9 mouse cellular contexts compared by ENCODE assay signal in genomic region chr17:46170538-46170937, GRCm38 (mm10). TPM values are rescaled to one million over a fixed set of nuclear protein-coding genes. Genes with fewer than 3 reads are reported as not detected.
DNase-seq lines count a peak whose midpoint lies in the region; ATAC-seq and TF ChIP-seq lines count a peak whose summit lies in the region.
"Had no signal": no experiment of that assay in that cellular context is flagged by ENCODE, and none has a peak within 500 bp of the region (broad histone marks: within the 10 kb centered on the region; RNA-seq: fewer than 3 reads in every experiment).

No protein-coding gene starts in this region.

- no peak overlapping the region for H3K9ac ChIP-seq in kidney, embryonic 15.5 days
- H3K9ac ChIP-seq in ES-Bruce4 (ENCODE audit: low read depth, poor library complexity, severe bottlenecking) = no peak overlapping the region
- no peak overlapping the region for H3K9ac ChIP-seq in embryonic facial prominence, embryonic 14.5 days (ENCODE audit: low read depth, low read length)
- H3K9ac ChIP-seq: limb, embryonic 15.5 days had no signal

- no peaks in the 10 kb centered on the region for H3K27me3 ChIP-seq in kidney, adult 2 months (replicated peaks; ENCODE audit: control insufficient read depth, insufficient read depth, low read length)
- H3K27me3 ChIP-seq in kidney, embryonic 15.5 days = no peaks in the 10 kb centered on the region
- H3K27me3 ChIP-seq in ES-Bruce4 (ENCODE audit: control insufficient read depth, insufficient read depth, low read length, poor library complexity, severe bottlenecking) = no peaks in the 10 kb centered on the region
- H3K27me3 ChIP-seq in embryonic facial prominence, embryonic 14.5 days (replicated peaks; ENCODE audit: control insufficient read depth, insufficient read depth, low read length) = no peaks in the 10 kb centered on the region
- H3K27me3 ChIP-seq: limb, embryonic 15.5 days had no signal

- H3K4me3 ChIP-seq in kidney, adult 2 months (ENCODE audit: insufficient read depth, low read depth, low read length) = no peak overlapping the region
- H3K4me3 ChIP-seq in kidney, embryonic 15.5 days (replicated peaks) = no peak overlapping the region
- H3K4me3 ChIP-seq in ES-Bruce4 (ENCODE audit: low read depth, low read length) = no peak overlapping the region
- no peak overlapping the region for H3K4me3 ChIP-seq in embryonic facial prominence, embryonic 14.5 days (ENCODE audit: low read depth, low read length)
- H3K4me3 ChIP-seq: limb, embryonic 15.5 days had no signal

- ATAC-seq in kidney, embryonic 15.5 days (replicated peaks; ENCODE audit: low FRiP score) = no peak; the same call in 1 of the 2 replicates
- no peak for ATAC-seq in embryonic facial prominence, embryonic 14.5 days (ENCODE audit: low read depth)
- ATAC-seq in megakaryocyte, adult 5-6 weeks (ENCODE audit: poor library complexity, severe bottlenecking) = peak; percentile 63; the same call in 1 of the 2 replicates

- H3K36me3 ChIP-seq in kidney, adult 2 months (ENCODE audit: control insufficient read depth, insufficient read depth, low read length) = no peaks in the 10 kb centered on the region; the same call in 1 of the 2 replicates
- H3K36me3 ChIP-seq in kidney, embryonic 15.5 days = peaks cover 91% of the 10 kb centered on the region
- H3K36me3 ChIP-seq in ES-Bruce4 (ENCODE audit: control insufficient read depth, insufficient read depth, low read length, poor library complexity, severe bottlenecking) = peaks cover 13% of the 10 kb centered on the region
- H3K36me3 ChIP-seq in embryonic facial prominence, embryonic 14.5 days (ENCODE audit: control insufficient read depth, insufficient read depth, low read length) = peaks cover 92% of the 10 kb centered on the region

- no peaks in the 10 kb centered on the region for H3K9me3 ChIP-seq in kidney, embryonic 15.5 days (replicated peaks)
- no peaks in the 10 kb centered on the region for H3K9me3 ChIP-seq in ES-Bruce4 (replicated peaks; ENCODE audit: control insufficient read depth, insufficient read depth, low read length, poor library complexity, severe bottlenecking)
- H3K9me3 ChIP-seq in embryonic facial prominence, embryonic 14.5 days (ENCODE audit: control insufficient read depth, low read length) = no peaks in the 10 kb centered on the region
- H3K9me3 ChIP-seq: limb, embryonic 15.5 days had no signal

- H3K27ac ChIP-seq in kidney, adult 2 months (ENCODE audit: insufficient read depth, low read depth, low read length) = no peak overlapping the region
- H3K27ac ChIP-seq in kidney, embryonic 15.5 days = no peak overlapping the region
- no peak overlapping the region for H3K27ac ChIP-seq in ES-Bruce4 (ENCODE audit: insufficient read depth, low read length)
- H3K27ac ChIP-seq in embryonic facial prominence, embryonic 14.5 days (replicated peaks; ENCODE audit: low read depth, low read length) = no peak overlapping the region
- H3K27ac ChIP-seq: limb, embryonic 15.5 days had no signal

- TF ChIP-seq EP300 in ES-Bruce4 (IDR thresholded peaks at IDR 0.05; ENCODE audit: insufficient read depth, low read depth, low read length) = no peak

- no peak for TF ChIP-seq POLR2A in kidney, adult 2 months (IDR thresholded peaks at IDR 0.05; ENCODE audit: low read depth, low read length)
- TF ChIP-seq POLR2A in ES-Bruce4 (IDR thresholded peaks at IDR 0.05; ENCODE audit: insufficient read depth, low read length) = no peak

- 67% methylated on average over 3 of the region's 3 CpGs for WGBS in kidney, adult 2 months
- WGBS in kidney, embryonic 15.5 days = 81% methylated on average over 3 of the region's 3 CpGs
- 77% methylated on average over 3 of the region's 3 CpGs for WGBS in embryonic facial prominence, embryonic 14.5 days

- TF ChIP-seq CTCF in kidney, adult 2 months (conservative IDR thresholded peaks at IDR 0.05; ENCODE audit: insufficient read depth, insufficient read length, low read depth, low read length) = peak; percentile 81
- peak; percentile 60 for TF ChIP-seq CTCF in ES-Bruce4 (IDR thresholded peaks at IDR 0.05; ENCODE audit: low read depth, low read length)

- no peaks in the 10 kb centered on the region; the same call in 1 of the 2 replicates for H3K4me1 ChIP-seq in kidney, adult 2 months (ENCODE audit: control insufficient read depth, insufficient read depth, low read length)
- H3K4me1 ChIP-seq in kidney, embryonic 15.5 days = no peaks in the 10 kb centered on the region
- H3K4me1 ChIP-seq in ES-Bruce4 (ENCODE audit: control insufficient read depth, insufficient read depth, low read length) = no peaks in the 10 kb centered on the region
- H3K4me1 ChIP-seq in embryonic facial prominence, embryonic 14.5 days (ENCODE audit: control insufficient read depth, insufficient read depth, low read length) = no peaks in the 10 kb centered on the region

- DNase-seq in kidney, adult 2 months = peak; percentile 62
- peak; percentile 56 for DNase-seq in embryonic facial prominence, embryonic 14.5 days (ENCODE audit: low spot score)
- no peak for DNase-seq in heart, adult 9 months (ENCODE audit: low spot score in 2 of 2)
- no peak for DNase-seq in urinary bladder, adult 2 months (ENCODE audit: low spot score)
- DNase-seq in right cerebral cortex, postnatal 10 days (ENCODE audit: low spot score in 2 of 2) = no peak

- no peak overlapping the region for H3K4me2 ChIP-seq in kidney, embryonic 15.5 days
- H3K4me2 ChIP-seq in embryonic facial prominence, embryonic 14.5 days (ENCODE audit: low read depth, low read length) = no peak overlapping the region
- H3K4me2 ChIP-seq: limb, embryonic 15.5 days had no signal

RNA-seq across cellular contexts. Expression of gene Gtpbp2, which starts 9.7 kb away (rescaled TPM):
- polyA plus RNA-seq in kidney, adult 2 months (2012; rRNA removed) = 69.7 and 80.4 TPM in 2 replicates
- polyA plus RNA-seq in kidney, embryonic 15.5 days (2015; fragmentation: Nextera tagmentation; extraction: Ambion mirVana) = 36.8 and 44.4 TPM in 2 replicates
- polyA plus RNA-seq in ES-Bruce4 (2011; ENCODE audit: insufficient read depth, insufficient read length, low read depth, missing spikeins) = 23.5 and 25.8 TPM in 2 replicates
- polyA plus RNA-seq in embryonic facial prominence, embryonic 14.5 days (2014; fragmentation: Nextera tagmentation; extraction: Ambion mirVana) = 27.1 and 28.2 TPM in 2 replicates
- 29.3 and 30.2 TPM in 2 replicates for total RNA-seq in megakaryocyte, adult 5-6 weeks (2015)
- total RNA-seq in megakaryocyte, adult 5-6 weeks (2017) = 47.9 and 49.6 TPM in 2 replicates
- 110 and 143 TPM in 2 replicates for polyA plus RNA-seq in urinary bladder, adult 2 months (2012; rRNA removed)

RNA-seq across cellular contexts. Expression of gene Mad2l1bp, which starts 17.2 kb away (rescaled TPM):
- 17.3 and 19.2 TPM in 2 replicates for polyA plus RNA-seq in kidney, adult 2 months (2012; rRNA removed)
- polyA plus RNA-seq in kidney, embryonic 15.5 days (2015; fragmentation: Nextera tagmentation; extraction: Ambion mirVana) = 37.5 and 39.2 TPM in 2 replicates
- polyA plus RNA-seq in ES-Bruce4 (2011; ENCODE audit: insufficient read depth, insufficient read length, low read depth, missing spikeins) = 10.3 and 14.8 TPM in 2 replicates
- polyA plus RNA-seq in embryonic facial prominence, embryonic 14.5 days (2014; fragmentation: Nextera tagmentation; extraction: Ambion mirVana) = 28.1 and 30.4 TPM in 2 replicates
- total RNA-seq in megakaryocyte, adult 5-6 weeks (2015) = 20.5 and 20.6 TPM in 2 replicates
- total RNA-seq in megakaryocyte, adult 5-6 weeks (2017) = 9.5 and 9.9 TPM in 2 replicates
- polyA plus RNA-seq in urinary bladder, adult 2 months (2012; rRNA removed) = 16.4 and 19.8 TPM in 2 replicates

RNA-seq across cellular contexts. Expression of gene Rsph9, which starts 26.5 kb away (rescaled TPM):
- polyA plus RNA-seq in kidney, adult 2 months (2012; rRNA removed) = 34.8 and 37.2 TPM in 2 replicates
- polyA plus RNA-seq in kidney, embryonic 15.5 days (2015; fragmentation: Nextera tagmentation; extraction: Ambion mirVana) = 11.7 and 12.1 TPM in 2 replicates
- 1.0 and 1.5 TPM in 2 replicates for polyA plus RNA-seq in ES-Bruce4 (2011; ENCODE audit: insufficient read depth, insufficient read length, low read depth, missing spikeins)
- 12.6 and 21.8 TPM in 2 replicates for polyA plus RNA-seq in embryonic facial prominence, embryonic 14.5 days (2014; fragmentation: Nextera tagmentation; extraction: Ambion mirVana)
- not detected in 2 replicates for total RNA-seq in megakaryocyte, adult 5-6 weeks (2015)
- not detected in 2 replicates for total RNA-seq in megakaryocyte, adult 5-6 weeks (2017)
- polyA plus RNA-seq in urinary bladder, adult 2 months (2012; rRNA removed) = 12.7 and 14.0 TPM in 2 replicates

RNA-seq across cellular contexts. Expression of gene Polh, which starts 31.9 kb away (rescaled TPM):
- polyA plus RNA-seq in kidney, adult 2 months (2012; rRNA removed) = 3.8 and 4.0 TPM in 2 replicates
- 16.5 and 17.0 TPM in 2 replicates for polyA plus RNA-seq in kidney, embryonic 15.5 days (2015; fragmentation: Nextera tagmentation; extraction: Ambion mirVana)
- 28.1 and 30.1 TPM in 2 replicates for polyA plus RNA-seq in ES-Bruce4 (2011; ENCODE audit: insufficient read depth, insufficient read length, low read depth, missing spikeins)
- 8.6 and 9.4 TPM in 2 replicates for polyA plus RNA-seq in embryonic facial prominence, embryonic 14.5 days (2014; fragmentation: Nextera tagmentation; extraction: Ambion mirVana)
- total RNA-seq in megakaryocyte, adult 5-6 weeks (2015) = 14.2 and 18.2 TPM in 2 replicates
- total RNA-seq in megakaryocyte, adult 5-6 weeks (2017) = 28.5 and 31.8 TPM in 2 replicates
- 5.7 and 6.1 TPM in 2 replicates for polyA plus RNA-seq in urinary bladder, adult 2 months (2012; rRNA removed)

RNA-seq across cellular contexts. Expression of gene Xpo5, which starts 32.0 kb away (rescaled TPM):
- 18.5 and 20.5 TPM in 2 replicates for polyA plus RNA-seq in kidney, adult 2 months (2012; rRNA removed)
- 41.9 and 44.8 TPM in 2 replicates for polyA plus RNA-seq in kidney, embryonic 15.5 days (2015; fragmentation: Nextera tagmentation; extraction: Ambion mirVana)
- polyA plus RNA-seq in ES-Bruce4 (2011; ENCODE audit: insufficient read depth, insufficient read length, low read depth, missing spikeins) = 77.8 and 79.1 TPM in 2 replicates
- 42.3 and 43.8 TPM in 2 replicates for polyA plus RNA-seq in embryonic facial prominence, embryonic 14.5 days (2014; fragmentation: Nextera tagmentation; extraction: Ambion mirVana)
- 16.8 and 21.0 TPM in 2 replicates for total RNA-seq in megakaryocyte, adult 5-6 weeks (2015)
- total RNA-seq in megakaryocyte, adult 5-6 weeks (2017) = 25.1 and 26.6 TPM in 2 replicates
- polyA plus RNA-seq in urinary bladder, adult 2 months (2012; rRNA removed) = 23.2 and 24.0 TPM in 2 replicates

Comparison
In these comparisons a context has a peak if more than half of its experiments do, and no peak if none do; other contexts are left out.
1. DNase-seq: peak in kidney, adult 2 months (single experiment) and embryonic facial prominence, embryonic 14.5 days (single experiment); none in heart, adult 9 months (0 of 2), urinary bladder, adult 2 months (single experiment) and right cerebral cortex, postnatal 10 days (0 of 2).